Mouse (Mus musculus): ENCODE data around the gene Gapdhs.
"Not testable (repeated sequence)": the region's sequence is repeated elsewhere in the genome, so short reads cannot be mapped to it uniquely, and the experiment has no call there.

The Gapdhs gene

DNA sequence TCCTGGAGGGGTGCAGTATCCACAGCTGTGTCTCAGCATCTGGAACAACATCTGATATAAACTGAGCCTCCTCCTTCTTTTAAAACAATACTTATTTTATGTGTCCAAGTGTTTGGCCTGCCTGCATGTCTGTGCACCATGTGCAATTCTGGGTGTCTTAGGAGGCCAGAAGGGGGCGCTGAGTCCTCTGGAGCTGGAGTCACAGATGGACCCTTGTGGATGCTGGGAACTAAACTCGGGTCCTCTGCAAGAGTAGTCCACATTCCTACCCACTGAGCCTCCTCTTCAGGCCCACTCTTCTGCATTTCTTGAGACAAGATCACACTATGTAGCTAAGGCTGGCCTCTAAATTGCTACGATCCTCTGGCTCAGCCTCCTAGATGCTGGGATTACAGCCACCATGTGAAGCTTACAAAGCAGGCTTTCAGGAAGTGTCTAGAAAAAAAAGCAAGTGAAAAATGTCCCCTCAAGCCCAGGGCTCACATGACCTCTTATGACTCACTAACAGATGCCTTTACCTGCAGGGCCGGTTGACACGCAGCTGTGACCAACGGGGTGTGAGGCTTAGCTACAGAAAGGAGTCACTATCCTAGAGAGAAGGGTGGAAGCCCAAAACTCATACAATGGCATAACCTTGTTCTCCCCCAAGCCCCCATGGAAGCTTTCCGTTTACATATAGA is 4.2 kb upstream of the Gapdhs start:
- in situ Hi-C loops (cut with MboI, MseI): no loop called here

GRCm38 (mm10) chr7:30744022-30744598 is 629 bp upstream of the Gapdhs start:
- in situ Hi-C loops (cut with MboI, MseI): no loop called here

DNA sequence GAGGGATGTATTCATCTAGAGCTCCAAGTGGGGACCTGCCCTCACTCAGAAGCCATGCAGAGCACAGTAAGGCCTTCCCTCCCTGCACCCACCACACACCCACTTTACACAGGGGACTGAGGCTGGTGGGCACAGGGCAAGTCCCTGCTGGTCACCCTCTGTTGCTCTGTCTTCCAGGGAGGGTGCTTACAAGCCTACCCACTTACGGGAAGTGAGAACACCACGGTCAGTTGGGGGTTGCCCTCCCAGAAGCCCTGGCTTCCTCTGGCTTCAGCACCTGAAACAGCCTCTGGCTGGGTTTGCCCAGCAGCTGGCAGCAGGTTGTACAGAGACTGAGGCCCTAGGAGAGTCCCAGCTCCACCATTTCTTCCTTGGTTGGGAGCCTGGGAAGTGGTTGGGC is 911 bp downstream of the Gapdhs start:
- in situ Hi-C loops (cut with MboI, MseI): not testable (repeated sequence)

GRCm38 (mm10) chr7:30736211-30736610 is 7.3 kb downstream of the Gapdhs start:
- in situ Hi-C loops (cut with MboI, MseI): no loop called here

DNA sequence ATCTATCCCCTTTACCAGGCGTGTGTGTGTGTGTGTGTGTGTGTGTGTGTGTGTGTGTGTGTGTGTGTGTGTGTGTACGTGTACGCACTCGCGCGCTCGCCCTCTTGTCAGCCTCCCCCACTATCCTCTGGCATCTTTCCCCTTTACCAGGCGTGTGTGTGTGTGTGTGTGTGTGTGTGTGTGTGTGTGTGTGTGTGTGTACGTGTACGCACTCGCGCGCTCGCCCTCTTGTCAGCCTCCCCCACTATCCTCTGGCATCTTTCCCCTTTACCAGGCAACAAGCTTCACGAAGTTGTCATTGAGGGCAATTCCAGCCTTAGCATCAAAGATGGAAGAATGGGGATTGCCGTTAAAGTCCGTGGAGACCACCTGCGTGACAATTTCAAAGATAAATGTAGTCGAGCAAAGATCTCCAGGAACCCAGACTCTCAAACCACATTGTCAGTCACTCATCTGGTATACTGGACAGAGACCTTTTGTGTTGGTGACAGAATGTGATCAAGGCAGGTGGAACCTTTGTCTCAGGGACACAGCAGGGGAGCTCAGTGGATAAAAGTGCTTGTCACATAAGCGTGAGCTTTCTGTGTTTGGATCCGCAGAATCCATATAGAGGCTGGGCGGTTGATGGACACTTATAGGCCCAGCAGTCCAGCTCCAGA is 13.3 kb downstream of the Gapdhs start:
- in situ Hi-C loops (cut with MboI, MseI): not testable (repeated sequence)

DNA sequence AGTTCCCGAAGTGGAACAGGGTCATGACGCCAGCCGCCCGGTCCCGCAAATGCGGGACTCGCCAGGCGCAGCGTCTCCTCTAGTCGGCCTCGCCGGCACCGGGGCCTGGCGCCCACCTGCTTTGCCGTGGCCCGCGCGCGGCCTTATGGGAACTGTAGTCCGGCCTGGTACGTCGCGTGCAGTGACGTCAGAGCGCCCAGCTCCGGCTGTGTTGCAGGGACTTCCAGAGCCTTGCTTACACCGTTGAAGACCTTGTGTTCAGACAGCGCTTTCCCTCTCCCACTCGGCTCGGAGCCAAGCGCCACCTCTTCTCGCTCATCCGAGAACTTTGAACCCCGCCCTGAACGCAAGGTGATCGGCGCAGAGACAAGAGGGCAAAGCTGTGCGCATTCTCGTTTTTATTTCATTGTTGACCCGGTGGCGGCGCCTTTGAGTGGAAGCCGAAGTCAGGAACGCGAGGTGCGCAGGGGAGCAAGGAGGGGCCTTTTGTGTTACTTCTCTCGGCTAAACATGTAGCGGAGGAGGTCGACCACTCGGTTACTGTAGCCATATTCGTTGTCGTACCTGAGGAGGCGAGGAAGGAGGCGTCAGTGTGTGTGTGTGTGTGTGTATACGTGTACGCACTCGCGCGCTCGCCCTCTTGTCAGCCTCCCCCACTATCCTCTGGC is 14.0 kb downstream of the Gapdhs start, which contains the start of gene Tmem147:
Gene Tmem147 (minus strand): TSS at position 145 of the 668 bp plus-strand sequence.
- in situ Hi-C loops (cut with MboI, MseI): no loop called here

GRCm38 (mm10) chr7:30728739-30729395 is 14.6 kb downstream of the Gapdhs start:
- in situ Hi-C loops (cut with MboI, MseI): no loop called here

GRCm38 (mm10) chr7:30728214-30728613 is 15.3 kb downstream of the Gapdhs start:
- in situ Hi-C loops (cut with MboI, MseI): no loop called here

GRCm38 (mm10) chr7:30723274-30723953 is 20.1 kb downstream of the Gapdhs start:
- in situ Hi-C loops (cut with MboI, MseI): no loop called here

GRCm38 (mm10) chr7:30721286-30721685 is 22.2 kb downstream of the Gapdhs start:
- in situ Hi-C loops (cut with MboI, MseI): no loop called here

GRCm38 (mm10) chr7:30719669-30720068 is 23.8 kb downstream of the Gapdhs start:
- in situ Hi-C loops (cut with MboI, MseI): no loop called here

DNA sequence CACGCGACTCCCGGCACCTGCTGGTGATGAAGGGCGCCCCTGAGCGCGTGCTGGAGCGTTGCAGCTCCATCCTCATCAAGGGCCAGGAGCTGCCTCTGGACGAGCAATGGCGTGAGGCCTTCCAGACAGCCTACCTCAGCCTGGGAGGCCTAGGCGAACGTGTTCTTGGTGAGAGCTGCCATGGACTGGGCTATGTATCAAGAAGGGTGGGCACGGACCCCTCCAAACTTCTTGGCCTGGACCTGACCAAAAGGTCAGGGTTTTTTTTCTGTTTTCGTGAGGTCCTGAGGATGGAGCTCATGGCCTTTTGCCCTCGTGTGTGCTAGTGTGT is 25.8 kb downstream of the Gapdhs start:
- in situ Hi-C loops (cut with MboI, MseI): no loop called here

- in situ Hi-C loops (cut with MboI, MseI): no loop called here
Observed at GRCm38 (mm10) chr7:30717006-30717715, 26.3 kb downstream of the Gapdhs start.

DNA sequence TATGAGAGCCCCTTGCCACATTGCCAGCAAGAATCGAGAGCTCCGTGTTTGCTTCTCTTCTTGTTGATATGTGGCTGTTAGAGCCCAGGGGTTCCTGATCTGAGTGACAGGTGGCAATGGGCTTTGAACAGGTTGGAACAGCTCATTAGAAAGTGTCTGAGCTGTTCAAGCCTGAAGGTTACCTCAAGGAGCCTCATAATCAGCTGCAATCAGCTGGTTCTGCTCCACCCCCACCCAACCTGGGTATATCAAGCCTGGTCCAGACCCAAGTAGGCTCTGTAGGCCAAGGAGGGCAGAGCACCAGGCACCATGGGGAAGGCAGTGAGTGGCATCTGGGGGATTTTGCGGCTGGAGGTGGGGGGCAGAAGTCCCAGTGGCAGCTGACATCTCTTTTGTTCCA is 31.5 kb downstream of the Gapdhs start, which contains the start of gene Atp4a:
Gene Atp4a (plus strand): TSS at position 268 of the 400 bp plus-strand sequence.
- in situ Hi-C loops (cut with MboI, MseI): no loop called here

DNA sequence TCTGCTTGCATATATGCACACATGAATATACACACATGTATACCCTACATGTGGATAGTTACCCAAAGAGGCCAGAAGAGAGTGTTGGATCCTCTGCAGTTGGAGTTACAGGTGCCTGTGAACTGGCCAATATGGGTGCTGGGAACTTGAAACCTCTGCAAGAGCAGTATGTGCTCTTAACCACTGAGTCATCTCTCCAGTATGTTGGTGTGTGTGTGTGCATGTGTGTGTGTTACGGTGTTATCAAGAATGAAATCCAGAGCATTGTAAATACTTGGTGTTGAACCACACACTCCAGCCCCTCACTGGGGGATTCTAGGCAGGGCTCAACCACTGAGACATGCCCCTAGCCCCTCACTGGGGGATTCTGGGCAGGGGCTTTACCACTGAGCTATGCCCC is 36.0 kb downstream of the Gapdhs start:
- in situ Hi-C loops (cut with MboI, MseI): no loop called here

DNA sequence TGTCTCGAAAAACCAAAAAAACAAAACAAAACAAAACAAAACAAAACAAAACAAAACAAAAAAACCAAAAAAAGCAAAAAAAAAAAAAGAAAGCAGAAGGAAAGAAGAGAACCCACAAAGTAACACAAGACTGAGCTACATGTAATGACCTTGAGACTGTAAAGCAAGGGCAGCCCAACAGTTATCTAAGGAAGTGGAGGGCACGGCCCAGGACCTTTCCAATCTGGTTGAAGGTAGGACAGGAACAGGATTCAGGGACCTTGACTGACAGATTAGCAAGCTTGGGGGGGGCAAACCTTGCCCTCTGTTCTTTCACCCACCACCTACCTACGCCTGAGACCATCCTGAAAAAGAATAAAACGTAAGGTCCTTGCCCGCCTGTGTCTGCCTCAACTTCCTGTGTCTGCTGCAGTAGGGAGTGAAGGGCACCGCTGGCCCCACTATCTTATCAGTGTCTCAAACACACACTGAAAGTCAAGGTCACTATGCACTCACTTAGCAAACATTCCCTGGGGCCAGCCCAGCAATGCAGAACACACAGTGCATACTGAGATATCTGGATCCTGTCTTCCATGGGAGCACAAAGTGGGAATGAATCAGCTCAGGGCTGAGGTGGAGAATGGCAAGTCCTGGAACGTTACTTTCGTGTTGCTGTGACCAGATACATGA is 37.1 kb downstream of the Gapdhs start:
- in situ Hi-C loops (cut with MboI, MseI): no loop called here

GRCm38 (mm10) chr7:30698589-30698988 is 44.9 kb downstream of the Gapdhs start, which contains the start of gene 2200002J24Rik:
TSS of gene 2200002J24Rik (plus strand) at chr7:30698926.
- in situ Hi-C loops (cut with MboI, MseI): loop anchor here (25.0 kb wide), 1 partner anchor 1086 kb away; no protein-coding TSS in a partner anchor

GRCm38 (mm10) chr7:30698101-30698500 is 45.4 kb downstream of the Gapdhs start:
- in situ Hi-C loops (cut with MboI, MseI): loop anchor here (25.0 kb wide), 1 partner anchor 1086 kb away; no protein-coding TSS in a partner anchor

DNA sequence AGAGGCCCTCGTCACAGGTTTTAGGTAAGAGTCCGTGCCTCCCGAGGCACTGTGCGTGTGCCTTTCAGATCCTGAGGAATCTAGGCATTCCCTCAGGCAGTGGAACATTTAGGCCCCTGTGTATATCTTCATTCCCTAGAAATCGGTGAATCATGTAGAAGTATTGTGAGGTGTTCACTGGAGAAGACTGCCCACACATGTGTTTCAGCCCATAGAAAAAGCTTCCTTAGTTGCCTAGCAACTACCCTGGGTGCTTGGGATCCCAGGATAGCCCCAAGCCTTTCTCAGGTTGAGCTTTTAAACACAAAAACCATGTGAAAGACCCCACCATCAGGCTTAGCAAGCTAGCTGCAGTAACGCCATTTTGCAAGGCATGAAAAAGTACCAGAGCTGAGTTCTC is 55.2 kb downstream of the Gapdhs start:
- in situ Hi-C loops (cut with MboI, MseI): loop anchor here (25.0 kb wide), 1 partner anchor 1076 kb away; no protein-coding TSS in a partner anchor

GRCm38 (mm10) chr7:30683425-30683824 is 60.1 kb downstream of the Gapdhs start:
- in situ Hi-C loops (cut with MboI, MseI): loop anchor here (25.0 kb wide), 1 partner anchor 1071 kb away; no protein-coding TSS in a partner anchor

Data from regulatory T cell (primary cell).